Mouse (Mus musculus) lung, adult 2 months (tissue): ENCODE measurements around the gene Znhit3.

Experiments used
- CTCF ChIP-seq: fragments of 200-500 bp; IDR thresholded peaks from 2 replicates; pipeline ENCODE4 v1.5.1; 2011; ENCODE audit warnings: mild to moderate bottlenecking, low read length, control low read depth; ENCODE audit not compliant: insufficient read depth
- POLR2A ChIP-seq: fragments of 200-500 bp; IDR thresholded peaks from 2 replicates; pipeline ENCODE4 v1.6.1; 2011; ENCODE audit warnings: low read depth, mild to moderate bottlenecking, control low read depth, low read length, borderline replicate concordance; ENCODE audit errors: extremely low read depth

- no peak for TF ChIP-seq CTCF
- no peak for TF ChIP-seq POLR2A
These were observed 43.0 kb upstream of the Znhit3 start for GRCm38 (mm10) chr11:84959181-84959580.
